Mouse (Mus musculus) midbrain, embryonic 15.5 days (tissue): ENCODE measurements around the gene Cd200r1. TPM values are rescaled to one million over a fixed set of nuclear protein-coding genes. Genes with fewer than 3 reads are reported as not detected.

Source experiments
- ATAC-seq: fragments of 200-750 bp; cut with Nextera tagmentation; replicated peaks from 2 replicates; pipeline ENCODE4 v1.8.0; 2017; ENCODE audit warnings: moderate TSS enrichment
- H3K27ac ChIP-seq: fragments of 300-500 bp; sonication (generic); 2 replicates; pipeline ENCODE4 v1.5.1; 2015; ENCODE audit warnings: mild to moderate bottlenecking, inconsistent platforms
- H3K27me3 ChIP-seq: fragments of 300-500 bp; sonication (generic); replicated peaks from 2 replicates; pipeline ENCODE4 v1.6.1; 2015; ENCODE audit warnings: inconsistent platforms
- H3K36me3 ChIP-seq: fragments of 300-500 bp; sonication (generic); replicated peaks from 2 replicates; pipeline ENCODE4 v1.6.1; 2015; ENCODE audit warnings: inconsistent platforms
- H3K4me1 ChIP-seq: fragments of 300-500 bp; sonication (generic); 2 replicates; pipeline ENCODE4 v1.6.1; 2015; ENCODE audit warnings: inconsistent platforms
- H3K4me2 ChIP-seq: fragments of 300-500 bp; sonication (generic); 2 replicates; pipeline ENCODE4 v1.6.1; 2015; ENCODE audit warnings: inconsistent platforms, mild to moderate bottlenecking, moderate library complexity
- H3K4me3 ChIP-seq: fragments of 300-500 bp; sonication (generic); 2 replicates; pipeline ENCODE4 v1.5.1; 2015; ENCODE audit warnings: mild to moderate bottlenecking, inconsistent platforms
- H3K9ac ChIP-seq: fragments of 300-500 bp; sonication (generic); 2 replicates; pipeline ENCODE4 v1.6.1; 2015; ENCODE audit warnings: mild to moderate bottlenecking, inconsistent platforms
- H3K9me3 ChIP-seq: fragments of 300-500 bp; sonication (generic); 2 replicates; pipeline ENCODE4 v1.6.1; 2016; ENCODE audit warnings: inconsistent platforms
- WGBS: fragments of 180-500 bp; shearing (Covaris S2); methylation state at CpG from one replicate; pipeline ENCODE4 v1.1.7; 2015; ENCODE audit warnings: mixed read lengths; 5-methylcytosine and 5-hydroxymethylcytosine counted together
- polyA plus RNA-seq: library from polyadenylated mRNA; unstranded; fragments of >200 nt; fragmentation: Nextera tagmentation; extraction: Ambion mirVana; gene quantifications from 2 replicates; pipeline ENCODE4 v1.2.1, GENCODE M21; 2015

Gene Cd200r1
- polyA plus RNA-seq, 1 experiment from 2014 or later, result 1.1 TPM

- Histone ChIP-seq H3K36me3 (peaks cover 58% of the 10 kb centered on the region), H3K4me2 (no peak overlapping the region), H3K4me1 (no peaks in the 10 kb centered on the region), H3K9me3 (no peaks in the 10 kb centered on the region), H3K4me3 (no peak overlapping the region), H3K27ac (no peak overlapping the region), H3K9ac (no peak overlapping the region), H3K27me3 (no peaks in the 10 kb centered on the region)
- no peak for ATAC-seq
- 90% methylated on average over 3 of the region's 3 CpGs for WGBS
Measured at GRCm38 (mm10) chr16:44734059-44734458, 31.5 kb upstream of the Cd200r1 start.

- 88% methylated on average over 5 of the region's 5 CpGs for WGBS
- Histone ChIP-seq H3K4me2 (no peak overlapping the region), H3K36me3 (peaks cover 64% of the 10 kb centered on the region)
Measured at GRCm38 (mm10) chr16:44735676-44736075, 29.9 kb upstream of the Cd200r1 start.

GRCm38 (mm10) chr16:44736118-44736517 is 29.4 kb upstream of the Cd200r1 start:
- Histone ChIP-seq H3K4me1 (no peaks in the 10 kb centered on the region), H3K9ac (no peak overlapping the region), H3K4me3 (no peak overlapping the region), H3K27ac (no peak overlapping the region), H3K4me2 (no peak overlapping the region), H3K9me3 (no peaks in the 10 kb centered on the region), H3K36me3 (peaks cover 64% of the 10 kb centered on the region), H3K27me3 (no peaks in the 10 kb centered on the region)
- 89% methylated on average over 4 of the region's 4 CpGs for WGBS
- 0 out of 2 replicates have a peak, but pooled peaks have one; percentile 29 for ATAC-seq

More at GRCm38 (mm10) chr16:44735676-44736075, 29.9 kb upstream of the Cd200r1 start:
- H3K27ac ChIP-seq, result no peak overlapping the region
- H3K27me3 ChIP-seq, result no peaks in the 10 kb centered on the region
- H3K9ac ChIP-seq, result no peak overlapping the region
- H3K4me1 ChIP-seq, result no peaks in the 10 kb centered on the region
- ATAC-seq, result no peak
- no peaks in the 10 kb centered on the region for H3K9me3 ChIP-seq
- no peak overlapping the region for H3K4me3 ChIP-seq

- Histone ChIP-seq H3K9ac (no peak overlapping the region), H3K36me3 (peaks cover 28% of the 10 kb centered on the region), H3K4me1 (peaks cover 16% of the 10 kb centered on the region), H3K27me3 (no peaks in the 10 kb centered on the region), H3K4me3 (no peak overlapping the region), H3K9me3 (no peaks in the 10 kb centered on the region), H3K4me2 (no peak overlapping the region), H3K27ac (no peak overlapping the region)
- ATAC-seq, result no peak
- 93% methylated on average over 1 of the region's 1 CpGs for WGBS
Measured at GRCm38 (mm10) chr16:44742753-44743152, 22.8 kb upstream of the Cd200r1 start.

- Histone ChIP-seq H3K4me2 (peak overlapping the region; percentile 69), H3K27me3 (no peaks in the 10 kb centered on the region), H3K9me3 (no peaks in the 10 kb centered on the region), H3K9ac (peak overlapping the region; percentile 87), H3K4me1 (peaks cover 16% of the 10 kb centered on the region), H3K4me3 (peak overlapping the region; percentile 73), H3K27ac (peak overlapping the region; percentile 96), H3K36me3 (peaks cover 10% of the 10 kb centered on the region)
- 7% methylated on average over 14 of the region's 14 CpGs for WGBS
- ATAC-seq, result peak; percentile 60; the same call in 1 of the 2 replicates
Measured at GRCm38 (mm10) chr16:44745471-44745865, 20.1 kb upstream of the Cd200r1 start.

GRCm38 (mm10) chr16:44745866-44746562 is 19.5 kb upstream of the Cd200r1 start, which contains the start of gene Gtpbp8:
TSS of gene Gtpbp8 (minus strand) at chr16:44746363.
- peak within 1 kb of the TSS; percentile 69 for H3K4me2 ChIP-seq
- ATAC-seq, result peak; percentile 98
- peak within 1 kb of the TSS; percentile 87 for H3K9ac ChIP-seq
- H3K27ac ChIP-seq, result peak within 1 kb of the TSS; percentile 96
- H3K9me3 ChIP-seq, result no peaks in the 10 kb centered on the region
- H3K4me1 ChIP-seq, result peaks cover 16% of the 10 kb centered on the region
- no peaks in the 10 kb centered on the region for H3K27me3 ChIP-seq
- peaks cover 10% of the 10 kb centered on the region for H3K36me3 ChIP-seq
- under 1% methylated on average over 47 of the region's 47 CpGs for WGBS
- peak within 1 kb of the TSS; percentile 73 for H3K4me3 ChIP-seq

- Histone ChIP-seq H3K27ac (no peak overlapping the region), H3K27me3 (no peaks in the 10 kb centered on the region), H3K4me2 (no peak overlapping the region), H3K4me1 (peaks cover 16% of the 10 kb centered on the region), H3K4me3 (no peak overlapping the region), H3K36me3 (no peaks in the 10 kb centered on the region), H3K9ac (no peak overlapping the region), H3K9me3 (no peaks in the 10 kb centered on the region)
- 59% methylated on average over 3 of the region's 3 CpGs for WGBS
- no peak for ATAC-seq
Measured at GRCm38 (mm10) chr16:44748007-44748406, 17.5 kb upstream of the Cd200r1 start.

GRCm38 (mm10) chr16:44757700-44758099 is 7.8 kb upstream of the Cd200r1 start:
- no peak overlapping the region for H3K9ac ChIP-seq
- H3K27ac ChIP-seq, result no peak overlapping the region
- no peaks in the 10 kb centered on the region for H3K27me3 ChIP-seq
- 92% methylated on average over 8 of the region's 8 CpGs for WGBS
- H3K9me3 ChIP-seq, result no peaks in the 10 kb centered on the region
- no peaks in the 10 kb centered on the region for H3K36me3 ChIP-seq
- no peak overlapping the region for H3K4me2 ChIP-seq
- no peaks in the 10 kb centered on the region for H3K4me1 ChIP-seq
- ATAC-seq, result no peak
- H3K4me3 ChIP-seq, result no peak overlapping the region

GRCm38 (mm10) chr16:44761811-44762210 is 3.7 kb upstream of the Cd200r1 start:
- Histone ChIP-seq H3K27me3 (no peaks in the 10 kb centered on the region), H3K9ac (no peak overlapping the region), H3K4me1 (no peaks in the 10 kb centered on the region), H3K4me3 (no peak overlapping the region), H3K36me3 (no peaks in the 10 kb centered on the region), H3K9me3 (no peaks in the 10 kb centered on the region), H3K27ac (no peak overlapping the region), H3K4me2 (no peak overlapping the region)
- WGBS, result 57% methylated on average over 1 of the region's 1 CpGs
- no peak for ATAC-seq

GRCm38 (mm10) chr16:44766320-44766892 is 870 bp downstream of the Cd200r1 start:
- 90% methylated on average over 9 of the region's 9 CpGs for WGBS
- no peak overlapping the region for H3K4me3 ChIP-seq
- no peaks in the 10 kb centered on the region for H3K4me1 ChIP-seq
- H3K9me3 ChIP-seq, result no peaks in the 10 kb centered on the region
- H3K27ac ChIP-seq, result no peak overlapping the region
- H3K36me3 ChIP-seq, result no peaks in the 10 kb centered on the region
- no peak overlapping the region for H3K4me2 ChIP-seq
- no peaks in the 10 kb centered on the region for H3K27me3 ChIP-seq
- ATAC-seq, result no peak
- H3K9ac ChIP-seq, result no peak overlapping the region

- Histone ChIP-seq H3K27ac (no peak overlapping the region), H3K4me1 (no peaks in the 10 kb centered on the region), H3K4me3 (no peak overlapping the region), H3K9ac (no peak overlapping the region), H3K9me3 (no peaks in the 10 kb centered on the region), H3K36me3 (no peaks in the 10 kb centered on the region), H3K27me3 (no peaks in the 10 kb centered on the region), H3K4me2 (no peak overlapping the region)
- no peak for ATAC-seq
- 85% methylated on average over 7 of the region's 7 CpGs for WGBS
Measured at GRCm38 (mm10) chr16:44767506-44767905, 2.0 kb downstream of the Cd200r1 start.

- Histone ChIP-seq H3K4me3 (no peak overlapping the region), H3K36me3 (no peaks in the 10 kb centered on the region), H3K27ac (no peak overlapping the region), H3K4me2 (no peak overlapping the region), H3K27me3 (no peaks in the 10 kb centered on the region), H3K9ac (no peak overlapping the region), H3K4me1 (no peaks in the 10 kb centered on the region), H3K9me3 (no peaks in the 10 kb centered on the region)
- 52% methylated on average over 2 of the region's 2 CpGs for WGBS
- ATAC-seq, result no peak
Measured at GRCm38 (mm10) chr16:44767967-44768366, 2.4 kb downstream of the Cd200r1 start.

GRCm38 (mm10) chr16:44772577-44772976 is 7.0 kb downstream of the Cd200r1 start:
- Histone ChIP-seq H3K36me3 (no peaks in the 10 kb centered on the region), H3K27ac (no peak overlapping the region), H3K4me2 (no peak overlapping the region), H3K9me3 (no peaks in the 10 kb centered on the region), H3K4me3 (no peak overlapping the region), H3K27me3 (no peaks in the 10 kb centered on the region), H3K9ac (no peak overlapping the region), H3K4me1 (no peaks in the 10 kb centered on the region)
- 80% methylated on average over 6 of the region's 6 CpGs for WGBS
- ATAC-seq, result no peak
